Mouse (Mus musculus) brain, embryonic 14.5 days (tissue): ENCODE measurements around the gene Chid1.

Experiments used
- CTCF ChIP-seq: fragments of 200-500 bp; IDR thresholded peaks from 2 replicates; pipeline ENCODE4 v1.5.1; 2012; ENCODE audit warnings: inconsistent platforms, mild to moderate bottlenecking, moderate library complexity, borderline replicate concordance; ENCODE audit not compliant: insufficient read depth, insufficient read length; ENCODE audit errors: extremely low read depth
- POLR2A ChIP-seq: fragments of 200-500 bp; IDR thresholded peaks from 2 replicates; pipeline ENCODE4 v1.6.1; 2012; ENCODE audit warnings: mild to moderate bottlenecking, inconsistent platforms, borderline replicate concordance; ENCODE audit not compliant: poor library complexity, insufficient read depth, insufficient read length, severe bottlenecking; ENCODE audit errors: extremely low read depth

- TF ChIP-seq CTCF (no peak), POLR2A (no peak)
These were observed 2.9 kb upstream of the Chid1 start for GRCm38 (mm10) chr7:141542588-141542987.
